Mouse (Mus musculus) testis, adult 2 months (tissue): ENCODE data around the gene Cdyl2. TPM values are rescaled to one million over a fixed set of nuclear protein-coding genes. Genes with fewer than 3 reads are reported as not detected.
A peak's percentile ranks its signal among the peaks of the same experiment; 100 is the strongest.

Experiments
- H3K27ac ChIP-seq: fragments of 200-500 bp; 2 replicates; pipeline ENCODE4 v1.5.1; 2012; ENCODE audit warnings: low read depth, low read length; ENCODE audit not compliant: control insufficient read depth, insufficient read depth
- H3K27me3 ChIP-seq: fragments of 200-500 bp; 2 replicates; pipeline ENCODE4 v1.6.1; 2012; ENCODE audit warnings: mild to moderate bottlenecking, low read length, moderate library complexity; ENCODE audit not compliant: control insufficient read depth, insufficient read depth
- H3K36me3 ChIP-seq: fragments of 200-500 bp; 2 replicates; pipeline ENCODE4 v1.6.1; 2012; ENCODE audit warnings: mild to moderate bottlenecking, low read length; ENCODE audit not compliant: control insufficient read depth, insufficient read depth
- H3K4me1 ChIP-seq: fragments of 200-500 bp; 2 replicates; pipeline ENCODE4 v1.6.1; 2012; ENCODE audit warnings: low read length; ENCODE audit not compliant: control insufficient read depth, insufficient read depth
- H3K4me3 ChIP-seq: fragments of 200-500 bp; 2 replicates; pipeline ENCODE4 v1.5.1; 2012; ENCODE audit warnings: low read depth, mild to moderate bottlenecking, low read length, moderate library complexity, mixed read lengths; ENCODE audit not compliant: control insufficient read depth
- CTCF ChIP-seq: fragments of 200-500 bp; IDR thresholded peaks from 2 replicates; pipeline ENCODE4 v1.5.1; 2012; ENCODE audit warnings: low read depth, mild to moderate bottlenecking, inconsistent platforms, low read length, moderate library complexity; ENCODE audit not compliant: control insufficient read depth, insufficient read depth, insufficient replicate concordance
- POLR2A ChIP-seq: fragments of 200-500 bp; IDR thresholded peaks from 2 replicates; pipeline ENCODE4 v1.6.1; 2012; ENCODE audit warnings: low read depth, mild to moderate bottlenecking, inconsistent platforms, low read length, moderate library complexity; ENCODE audit not compliant: control insufficient read depth
- polyA plus RNA-seq: library from polyadenylated mRNA; depleted of rRNA; stranded (reverse); fragments of >200 nt; gene quantifications from 2 replicates; pipeline ENCODE4 v1.2.3, GENCODE M21; 2012

Cdyl2 gene
- polyA plus RNA-seq, 1 experiment, result 11.9 TPM

DNA sequence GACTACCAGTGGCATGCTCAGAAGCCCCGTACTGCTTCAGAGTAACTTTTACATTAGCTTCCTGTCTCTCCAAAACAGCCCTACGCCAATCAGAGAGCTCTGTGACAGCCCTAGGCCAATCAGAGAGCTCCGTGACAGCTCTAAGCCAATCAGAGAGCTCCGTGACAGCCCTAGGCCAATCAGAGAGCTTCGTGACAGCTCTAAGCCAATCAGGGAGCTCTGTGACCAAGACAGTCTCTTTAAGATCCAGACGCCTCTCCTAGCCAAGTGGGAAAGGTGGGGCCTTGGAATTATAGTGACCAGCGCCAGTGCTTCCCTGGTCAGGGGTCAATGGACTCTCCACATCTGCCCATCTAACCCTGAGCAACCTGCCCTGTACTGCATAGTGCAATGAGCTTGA is 62.2 kb downstream of the Cdyl2 start:
- H3K4me3 ChIP-seq, result peak overlapping the region; percentile 44
- no peaks in the 10 kb centered on the region for H3K36me3 ChIP-seq
- no peak for TF ChIP-seq CTCF
- no peak for TF ChIP-seq POLR2A
- H3K27ac ChIP-seq, result no peak overlapping the region
- H3K27me3 ChIP-seq, result no peaks in the 10 kb centered on the region
- no peaks in the 10 kb centered on the region; the same call in 1 of the 2 replicates for H3K4me1 ChIP-seq

DNA sequence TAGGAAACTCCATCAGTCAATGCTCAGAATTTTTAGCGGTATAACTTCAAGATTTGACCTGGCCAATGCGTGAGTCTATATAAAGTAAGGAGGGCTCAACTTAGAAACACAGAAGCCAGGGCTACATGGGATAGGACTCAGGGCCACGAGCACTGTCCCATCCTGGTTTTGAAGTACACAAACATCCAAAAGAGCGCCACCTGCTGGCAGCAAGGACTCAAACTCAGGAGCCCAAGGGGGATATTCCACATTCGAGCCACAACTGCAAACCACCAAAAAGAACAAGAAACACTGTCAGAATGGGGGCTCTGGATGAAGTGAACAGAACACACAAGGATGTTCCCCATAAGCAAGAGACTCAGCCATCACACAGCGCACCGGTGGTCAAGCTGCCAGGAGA is 63.8 kb downstream of the Cdyl2 start:
- Histone ChIP-seq H3K4me1 (no peaks in the 10 kb centered on the region; the same call in 1 of the 2 replicates), H3K27me3 (no peaks in the 10 kb centered on the region)
- TF ChIP-seq CTCF (peak; percentile 41; the same call in 1 of the 2 replicates), POLR2A (no peak)

DNA sequence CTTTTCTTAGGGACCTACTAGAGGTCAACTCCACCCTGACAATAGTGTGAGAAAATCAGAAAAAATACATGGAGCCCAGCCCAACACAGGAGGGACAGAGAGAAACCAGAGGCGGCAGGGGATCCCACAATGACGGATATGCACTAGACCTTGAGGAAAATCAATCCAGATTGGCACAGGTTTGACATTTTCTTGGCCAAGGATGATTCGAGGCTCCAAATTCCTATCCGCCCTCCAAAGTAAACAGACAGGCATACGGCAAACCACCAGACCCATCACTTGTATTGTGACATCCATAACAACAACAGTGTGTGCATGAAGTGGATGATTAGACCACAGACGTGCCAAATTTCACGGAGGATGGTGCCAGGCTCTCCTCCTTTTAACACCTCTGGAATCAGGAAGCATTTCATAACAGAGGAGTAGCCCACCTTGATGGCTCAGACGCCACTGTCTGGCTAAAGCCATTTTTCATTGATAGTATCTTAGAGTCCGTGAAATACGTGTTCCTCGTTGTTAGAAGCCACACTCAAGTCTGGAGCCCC is 65.9 kb downstream of the Cdyl2 start:
- Histone ChIP-seq H3K4me1 (no peaks in the 10 kb centered on the region; the same call in 1 of the 2 replicates), H3K27ac (no peak overlapping the region), H3K36me3 (no peaks in the 10 kb centered on the region), H3K4me3 (no peak overlapping the region), H3K27me3 (no peaks in the 10 kb centered on the region)
- TF ChIP-seq POLR2A (no peak), CTCF (no peak)

More for the DNA sequence above, 63.8 kb downstream of the Cdyl2 start:
- Histone ChIP-seq H3K27ac (no peak overlapping the region), H3K36me3 (no peaks in the 10 kb centered on the region), H3K4me3 (no peak overlapping the region)

- Histone ChIP-seq H3K4me3 (no peak overlapping the region), H3K36me3 (no peaks in the 10 kb centered on the region), H3K4me1 (no peaks in the 10 kb centered on the region), H3K27ac (no peak overlapping the region), H3K27me3 (no peaks in the 10 kb centered on the region)
- TF ChIP-seq POLR2A (no peak), CTCF (no peak)
Measured at GRCm38 (mm10) chr8:116661521-116661920, 71.3 kb downstream of the Cdyl2 start.

- no peak overlapping the region for H3K4me3 ChIP-seq
- TF ChIP-seq POLR2A (no peak), CTCF (no peak)
- no peaks in the 10 kb centered on the region for H3K27me3 ChIP-seq
- no peak overlapping the region for H3K27ac ChIP-seq
- H3K36me3 ChIP-seq, result no peaks in the 10 kb centered on the region
- H3K4me1 ChIP-seq, result no peaks in the 10 kb centered on the region
Measured at GRCm38 (mm10) chr8:116656811-116657210, 76.0 kb downstream of the Cdyl2 start.

DNA sequence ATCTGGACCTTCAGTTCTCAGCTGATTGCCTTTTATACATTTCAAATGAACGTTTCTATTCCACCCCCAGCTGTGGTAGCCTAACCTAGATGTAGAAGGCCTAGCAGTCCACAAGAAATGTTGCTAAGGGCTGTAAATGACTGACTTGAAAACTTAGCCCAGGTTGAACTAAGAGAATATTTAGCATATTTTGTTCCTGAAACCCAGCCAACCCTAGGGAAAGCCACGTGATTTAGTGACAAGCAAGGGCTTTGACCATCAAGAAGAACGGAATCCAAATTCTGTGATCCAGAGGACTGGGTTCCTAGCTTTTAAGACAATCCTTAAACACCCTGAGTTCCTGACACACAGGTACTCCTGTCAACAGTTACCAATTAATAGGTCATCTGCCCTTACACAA is 77.9 kb downstream of the Cdyl2 start:
- TF ChIP-seq CTCF, result no peak
- no peak for TF ChIP-seq POLR2A
- no peak overlapping the region for H3K27ac ChIP-seq

GRCm38 (mm10) chr8:116652949-116653348 is 79.8 kb downstream of the Cdyl2 start:
- H3K4me1 ChIP-seq, result no peaks in the 10 kb centered on the region
- H3K27me3 ChIP-seq, result no peaks in the 10 kb centered on the region
- TF ChIP-seq CTCF (no peak), POLR2A (no peak)
- H3K27ac ChIP-seq, result no peak overlapping the region
- H3K36me3 ChIP-seq, result no peaks in the 10 kb centered on the region
- no peak overlapping the region for H3K4me3 ChIP-seq

More for the DNA sequence above, 77.9 kb downstream of the Cdyl2 start:
- Histone ChIP-seq H3K27me3 (no peaks in the 10 kb centered on the region), H3K4me1 (no peaks in the 10 kb centered on the region), H3K36me3 (no peaks in the 10 kb centered on the region), H3K4me3 (no peak overlapping the region)
